ENCODE assay signal across 19 mouse cellular contexts in the genomic region with DNA sequence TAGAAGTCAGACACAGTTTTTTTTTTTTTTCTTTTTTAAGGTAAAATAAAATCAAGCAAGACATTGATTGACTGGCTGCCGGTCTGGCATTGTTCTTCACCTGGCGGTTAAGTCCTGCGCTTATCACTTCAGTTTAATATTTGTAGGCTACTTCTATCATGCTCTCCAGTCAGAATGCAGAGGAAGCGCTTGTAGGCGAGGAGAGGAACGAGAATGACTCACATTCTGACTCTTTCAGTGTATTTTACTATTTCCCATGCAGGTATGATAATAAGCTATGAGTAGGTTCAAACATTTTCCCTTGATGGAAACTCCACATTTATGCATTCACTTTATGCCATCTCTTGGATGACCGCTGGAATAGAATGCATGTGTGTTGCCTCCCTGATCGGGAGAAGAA.
"Had no signal": no experiment of that assay in that cellular context is flagged by ENCODE, and none has a peak within 500 bp of the region (broad histone marks: within the 10 kb centered on the region; RNA-seq: fewer than 3 reads in every experiment).

No protein-coding gene starts in this region.

- H3K36me3 ChIP-seq: limb, embryonic 12.5 days; limb, embryonic 15.5 days had no signal

- ATAC-seq: liver, postnatal 0 days; midbrain, embryonic 15.5 days had no signal

- H3K4me1 ChIP-seq: limb, embryonic 12.5 days; limb, embryonic 15.5 days; neural tube, embryonic 12.5 days; neural tube, embryonic 15.5 days had no signal

- H3K27me3 ChIP-seq: limb, embryonic 12.5 days; limb, embryonic 15.5 days; midbrain, embryonic 12.5 days; midbrain, embryonic 15.5 days; neural tube, embryonic 12.5 days; neural tube, embryonic 15.5 days had no signal

- H3K27ac ChIP-seq: kidney, postnatal 0 days; limb, embryonic 12.5 days; limb, embryonic 15.5 days; liver, embryonic 14.5 days; macrophage; midbrain, embryonic 12.5 days; midbrain, embryonic 15.5 days; neural tube, embryonic 12.5 days; neural tube, embryonic 15.5 days; stomach, postnatal 0 days had no signal

- H3K9ac ChIP-seq: limb, embryonic 12.5 days; limb, embryonic 15.5 days; liver, embryonic 14.5 days; liver, postnatal 0 days; lung, embryonic 14.5 days; midbrain, embryonic 12.5 days; midbrain, embryonic 15.5 days; neural tube, embryonic 12.5 days; neural tube, embryonic 15.5 days had no signal

- H3K9me3 ChIP-seq: limb, embryonic 15.5 days; midbrain, embryonic 12.5 days; midbrain, embryonic 15.5 days; neural tube, embryonic 12.5 days; neural tube, embryonic 15.5 days had no signal

- H3K4me2 ChIP-seq: limb, embryonic 12.5 days; limb, embryonic 15.5 days; liver, embryonic 11.5 days; lung, embryonic 14.5 days; midbrain, embryonic 12.5 days; midbrain, embryonic 15.5 days; neural tube, embryonic 12.5 days; neural tube, embryonic 15.5 days had no signal

- DNase-seq: kidney, postnatal 36 days; left cerebral cortex, postnatal 4 days; liver, postnatal 0 days; lung, embryonic 14.5 days; right cerebral cortex, adult 18-20 months; right cerebral cortex, postnatal 14 days; right cerebral cortex, postnatal 4 days; thymus, postnatal 25 days had no signal

- H3K4me3 ChIP-seq: limb, embryonic 12.5 days; limb, embryonic 15.5 days; midbrain, embryonic 12.5 days; midbrain, embryonic 15.5 days; neural tube, embryonic 12.5 days; neural tube, embryonic 15.5 days had no signal
